Mouse (Mus musculus) kidney, postnatal 4 days (tissue): ENCODE measurements around the gene Kcnd1.

Experiments used
- DNase-seq, 2 experiments: peaks; one replicate each; pipeline ENCODE4 v3.0.0; 2021; ENCODE audit warnings: mixed read lengths in 2 of 2

Kcnd1 gene

GRCm38 (mm10) chrX:7859191-7859753 is 37.2 kb downstream of the Kcnd1 start:
- no peak for DNase-seq

DNA sequence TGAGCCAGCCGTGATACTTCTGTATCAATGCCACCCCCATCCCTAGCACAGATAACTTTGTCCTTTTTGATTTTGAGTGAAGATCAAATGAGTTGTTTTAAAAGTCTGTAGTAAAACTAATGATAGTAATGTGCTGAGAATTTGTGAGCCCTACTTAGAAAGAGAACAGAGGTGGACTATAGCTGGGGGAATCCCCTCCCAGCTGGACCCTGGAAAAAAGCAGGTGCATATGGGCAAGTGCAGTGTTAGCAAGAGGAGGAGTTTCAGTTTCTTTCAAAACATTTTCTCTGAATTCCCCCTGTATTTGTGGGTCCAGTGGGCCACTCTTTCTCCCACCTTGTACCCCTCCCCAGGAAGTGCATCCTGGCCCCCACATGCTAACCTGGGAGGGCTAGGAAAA is 41.1 kb downstream of the Kcnd1 start:
- DNase-seq = no peak

DNA sequence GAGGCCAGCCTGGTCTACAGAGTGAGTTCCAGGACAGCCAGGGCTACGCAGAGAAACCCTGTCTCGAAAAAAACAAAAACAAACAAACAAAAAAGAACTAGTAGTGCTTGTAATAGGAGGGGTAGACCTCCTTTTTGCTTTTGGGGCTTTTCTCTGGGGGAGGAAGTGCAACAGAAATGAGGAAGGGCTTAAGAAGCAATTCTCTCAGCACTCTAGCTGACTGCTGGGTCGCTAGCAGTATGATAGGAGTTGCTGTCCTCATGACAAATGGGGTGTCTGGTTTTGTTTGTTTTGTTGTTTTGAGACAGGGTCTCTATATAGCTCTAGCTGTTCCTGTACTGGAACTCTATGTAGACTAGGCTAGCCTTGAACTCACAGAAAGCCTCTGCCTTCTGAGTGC is 42.5 kb downstream of the Kcnd1 start:
- DNase-seq = no peak

GRCm38 (mm10) chrX:7865343-7865742 is 43.3 kb downstream of the Kcnd1 start:
- DNase-seq = no peak

GRCm38 (mm10) chrX:7865786-7866185 is 43.7 kb downstream of the Kcnd1 start:
- DNase-seq = no peak

DNA sequence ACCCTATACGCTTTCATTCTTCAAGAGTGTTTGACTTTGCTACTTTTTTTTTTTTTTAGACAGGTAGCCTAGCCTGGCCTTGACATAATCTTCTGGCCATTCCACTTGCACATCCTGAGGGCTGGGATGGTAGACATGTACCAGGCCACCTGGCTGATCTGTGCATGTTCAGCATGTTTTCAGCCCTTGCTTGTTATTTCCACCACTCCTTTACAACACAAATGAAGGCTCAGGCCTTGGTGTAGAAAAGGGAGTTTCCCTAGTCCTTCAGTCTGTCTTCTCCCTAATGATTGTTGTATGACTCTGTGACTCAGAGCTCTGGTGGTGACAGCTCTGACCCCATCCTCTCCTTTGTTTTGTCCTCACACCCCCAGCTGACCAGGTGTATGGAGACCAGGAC is 45.1 kb downstream of the Kcnd1 start:
- DNase-seq = no peak

GRCm38 (mm10) chrX:7868506-7868905 is 46.4 kb downstream of the Kcnd1 start:
- DNase-seq = no peak

DNA sequence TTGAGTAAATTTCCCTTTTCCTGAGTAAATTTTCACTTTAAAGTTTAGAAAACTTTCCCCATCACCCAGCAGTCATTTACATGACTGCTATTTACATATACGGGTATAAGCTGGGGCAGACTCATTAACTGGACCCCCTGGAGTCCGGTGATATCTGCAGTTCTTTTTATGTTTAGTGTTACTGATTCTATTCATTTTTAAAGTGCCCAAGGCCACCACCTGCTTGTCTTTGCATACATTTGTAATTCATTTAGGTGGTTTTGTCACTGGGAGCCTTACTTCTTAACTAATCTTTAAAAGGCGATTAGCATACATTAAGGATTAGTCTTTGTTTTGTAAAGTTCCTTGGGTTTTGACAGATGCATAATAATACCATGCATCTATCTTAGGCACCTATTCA is 47.7 kb downstream of the Kcnd1 start:
- DNase-seq = no peak

GRCm38 (mm10) chrX:7878007-7878419 is 55.9 kb downstream of the Kcnd1 start, which contains the start of gene Pim2:
Pim2 (plus strand) TSS chrX:7878262.
- peak; percentile 80 to 89 for DNase-seq

DNA sequence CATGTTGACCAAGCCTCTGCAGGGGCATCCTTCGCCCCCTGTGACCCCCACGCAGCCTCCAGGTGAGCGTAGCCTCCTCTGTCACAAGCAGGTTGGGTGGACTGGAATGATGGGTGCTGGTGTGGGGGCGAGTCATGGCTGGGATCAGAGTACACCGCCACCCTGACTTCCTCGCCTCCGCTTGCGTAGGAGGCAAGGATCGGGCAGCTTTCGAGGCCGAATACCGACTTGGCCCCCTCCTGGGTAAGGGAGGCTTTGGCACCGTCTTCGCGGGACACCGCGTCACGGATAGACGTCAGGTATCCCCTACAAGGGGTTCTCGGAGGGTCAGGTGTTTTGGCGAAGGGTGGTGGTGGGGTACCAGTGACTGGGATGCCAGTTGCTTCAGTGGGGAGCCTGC is 56.4 kb downstream of the Kcnd1 start:
- DNase-seq = no peak

- DNase-seq = peak; percentile 59 to 75
These were observed 57.7 kb downstream of the Kcnd1 start for GRCm38 (mm10) chrX:7879819-7880218.

DNA sequence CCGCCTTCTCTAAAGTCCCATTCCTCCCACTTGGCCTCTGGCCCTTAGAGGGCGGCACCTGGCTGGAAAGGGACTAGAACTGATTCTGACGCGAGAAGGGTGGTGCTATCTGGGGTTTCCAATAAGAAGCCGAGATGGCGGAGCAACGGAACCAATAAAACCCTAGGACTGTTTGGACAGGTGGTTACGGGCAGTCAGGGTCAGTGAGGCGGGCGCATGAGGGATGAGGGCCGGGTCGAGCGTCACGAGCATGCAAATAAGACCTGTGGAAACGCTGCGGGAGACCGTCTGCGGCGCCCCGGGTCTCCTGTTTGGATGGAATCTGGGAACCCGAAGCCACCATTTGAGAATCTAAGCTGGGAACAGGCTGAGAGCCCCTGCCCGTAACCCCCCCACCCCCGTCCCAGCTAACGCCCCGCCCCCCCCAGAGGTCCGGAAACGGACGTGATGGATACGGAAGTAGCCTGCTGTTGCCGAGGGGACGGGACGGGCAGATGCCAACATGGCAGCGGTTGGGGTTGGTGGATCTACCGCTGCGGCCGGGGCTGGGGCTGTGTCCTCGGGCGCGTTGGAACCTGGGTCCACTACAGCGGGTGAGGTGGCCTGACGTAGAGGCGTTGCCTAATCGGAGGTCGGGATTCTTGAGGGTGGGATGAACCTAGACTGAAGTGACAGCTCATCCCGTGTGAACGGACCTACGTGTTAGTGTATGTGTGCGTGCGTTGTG is 61.9 kb downstream of the Kcnd1 start, which contains the start of gene Slc35a2:
Slc35a2 (plus strand) TSS at position 188 of the 727 bp plus-strand sequence.
- DNase-seq = peak; percentile 80 to 89
